Mouse (Mus musculus) liver, embryonic 16.5 days (tissue): ENCODE measurements around the gene Gm3636. TPM values are rescaled to one million over a fixed set of nuclear protein-coding genes. Genes with fewer than 3 reads are reported as not detected.
"Not testable (repeated sequence)": the region's sequence is repeated elsewhere in the genome, so short reads cannot be mapped to it uniquely, and the experiment has no call there.

Experiments
- ATAC-seq: fragments of 200-750 bp; cut with Nextera tagmentation; 2 replicates; pipeline ENCODE4 v1.8.0; 2017; ENCODE audit warnings: low read depth, mild to moderate bottlenecking, moderate number of reproducible peaks, moderate library complexity
- H3K27ac ChIP-seq: fragments of 300-500 bp; sonication (generic); 2 replicates; pipeline ENCODE4 v1.5.1; 2014; ENCODE audit warnings: mild to moderate bottlenecking, low read length
- H3K27me3 ChIP-seq: fragments of 300-500 bp; sonication (generic); 2 replicates; pipeline ENCODE4 v1.6.1; 2014; ENCODE audit warnings: low read depth, low read length, mixed read lengths; ENCODE audit not compliant: control insufficient read depth, insufficient read depth
- H3K36me3 ChIP-seq: fragments of 300-500 bp; sonication (generic); 2 replicates; pipeline ENCODE4 v1.6.1; 2014; ENCODE audit warnings: mild to moderate bottlenecking; ENCODE audit not compliant: control insufficient read depth, insufficient read depth
- H3K4me1 ChIP-seq: fragments of 300-500 bp; sonication (generic); 2 replicates; pipeline ENCODE4 v1.6.1; 2014; ENCODE audit warnings: low read depth, low read length, mixed read lengths; ENCODE audit not compliant: control insufficient read depth
- H3K4me2 ChIP-seq: fragments of 300-500 bp; sonication (generic); 2 replicates; pipeline ENCODE4 v1.6.1; 2014; ENCODE audit warnings: low read depth, low read length, mixed read lengths
- H3K4me3 ChIP-seq: fragments of 300-500 bp; sonication (generic); 2 replicates; pipeline ENCODE4 v1.5.1; 2014; ENCODE audit warnings: low read depth, mild to moderate bottlenecking, low read length
- H3K9ac ChIP-seq: fragments of 300-500 bp; sonication (generic); 2 replicates; pipeline ENCODE4 v1.6.1; 2014; ENCODE audit warnings: low read depth, low read length
- H3K9me3 ChIP-seq: fragments of 300-500 bp; sonication (generic); replicated peaks from 2 replicates; pipeline ENCODE4 v1.6.1; 2016; ENCODE audit warnings: low read length; ENCODE audit not compliant: control insufficient read depth
- WGBS: fragments of 180-500 bp; shearing (Covaris S2); extraction: QIAGEN DNeasy Blood & Tissue Kit; methylation state at CpG from one replicate; pipeline ENCODE4 v1.1.7; 2014; ENCODE audit not compliant: insufficient replicate concordance; 5-methylcytosine and 5-hydroxymethylcytosine counted together
- polyA plus RNA-seq: library from polyadenylated mRNA; unstranded; fragments of >200 nt; fragmentation: Nextera tagmentation; extraction: Ambion mirVana; gene quantifications from 2 replicates; pipeline ENCODE4 v1.2.1, GENCODE M21; 2015

Gene Gm3636
- 0.12 TPM in 1 of 2 replicates, not detected in the other for polyA plus RNA-seq

- not testable (repeated sequence) for H3K36me3 ChIP-seq, H3K4me1 ChIP-seq, ATAC-seq, H3K9me3 ChIP-seq, H3K9ac ChIP-seq, H3K27me3 ChIP-seq, H3K4me2 ChIP-seq, H3K27ac ChIP-seq, H3K4me3 ChIP-seq
- WGBS, result no CpG with 5 or more reads among the region's 2 CpGs
Measured at GRCm38 (mm10) chr14:6742232-6742631, at the start of gene Gm3636. TSS of gene Gm3636 (minus strand) at chr14:6742332.

DNA sequence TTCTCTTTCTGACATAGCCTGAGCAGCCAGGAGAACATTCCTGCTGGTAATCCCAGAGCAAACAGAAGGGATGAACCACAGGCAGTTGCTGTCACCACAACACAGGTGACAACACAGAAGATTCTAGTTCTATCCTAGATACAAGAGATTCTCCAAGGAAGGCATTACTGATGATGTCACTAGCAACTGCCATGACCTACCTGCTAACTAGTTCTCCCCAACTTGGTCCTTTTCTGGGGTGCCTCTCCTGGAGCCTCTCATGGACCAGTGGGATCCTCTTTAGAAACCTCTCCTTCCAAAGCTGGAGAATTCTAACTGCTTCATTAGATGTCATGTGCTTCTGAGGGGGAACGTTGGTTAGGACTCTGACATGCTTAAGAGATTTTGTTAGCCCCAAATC, 32.2 kb upstream of the Gm3636 start, which contains the start of gene Gm8362:
Gm8362 (minus strand) TSS at position 101 of the 400 bp plus-strand sequence.
- not testable (repeated sequence) for H3K4me1 ChIP-seq, ATAC-seq, H3K9ac ChIP-seq, H3K4me3 ChIP-seq, H3K36me3 ChIP-seq, H3K9me3 ChIP-seq, H3K27me3 ChIP-seq, H3K27ac ChIP-seq, H3K4me2 ChIP-seq
- no CpG with 5 or more reads among the region's 1 CpGs for whole genome bisulfite sequencing

DNA sequence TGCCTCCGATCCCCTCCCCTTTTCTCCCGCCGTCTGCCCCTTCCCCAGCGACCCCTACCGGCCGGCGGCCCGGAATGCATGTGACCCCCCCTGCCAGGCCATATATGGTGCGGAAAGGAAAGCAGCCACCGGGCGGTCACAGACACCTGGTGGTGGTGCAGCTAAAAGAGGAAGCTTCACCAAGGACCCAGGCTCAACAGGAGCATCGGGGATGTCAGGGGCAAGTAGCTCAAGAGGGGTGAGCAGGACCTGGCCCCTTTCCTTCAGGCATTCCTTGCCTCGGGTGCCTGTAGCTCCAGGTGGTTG, 15.1 kb upstream of the Gm3636 start:
- not testable (repeated sequence) for H3K36me3 ChIP-seq, H3K27ac ChIP-seq, H3K4me3 ChIP-seq, H3K4me1 ChIP-seq, H3K27me3 ChIP-seq, H3K9me3 ChIP-seq, ATAC-seq, H3K4me2 ChIP-seq, H3K9ac ChIP-seq
- 0% methylated on average over 4 of the region's 13 CpGs for WGBS

DNA sequence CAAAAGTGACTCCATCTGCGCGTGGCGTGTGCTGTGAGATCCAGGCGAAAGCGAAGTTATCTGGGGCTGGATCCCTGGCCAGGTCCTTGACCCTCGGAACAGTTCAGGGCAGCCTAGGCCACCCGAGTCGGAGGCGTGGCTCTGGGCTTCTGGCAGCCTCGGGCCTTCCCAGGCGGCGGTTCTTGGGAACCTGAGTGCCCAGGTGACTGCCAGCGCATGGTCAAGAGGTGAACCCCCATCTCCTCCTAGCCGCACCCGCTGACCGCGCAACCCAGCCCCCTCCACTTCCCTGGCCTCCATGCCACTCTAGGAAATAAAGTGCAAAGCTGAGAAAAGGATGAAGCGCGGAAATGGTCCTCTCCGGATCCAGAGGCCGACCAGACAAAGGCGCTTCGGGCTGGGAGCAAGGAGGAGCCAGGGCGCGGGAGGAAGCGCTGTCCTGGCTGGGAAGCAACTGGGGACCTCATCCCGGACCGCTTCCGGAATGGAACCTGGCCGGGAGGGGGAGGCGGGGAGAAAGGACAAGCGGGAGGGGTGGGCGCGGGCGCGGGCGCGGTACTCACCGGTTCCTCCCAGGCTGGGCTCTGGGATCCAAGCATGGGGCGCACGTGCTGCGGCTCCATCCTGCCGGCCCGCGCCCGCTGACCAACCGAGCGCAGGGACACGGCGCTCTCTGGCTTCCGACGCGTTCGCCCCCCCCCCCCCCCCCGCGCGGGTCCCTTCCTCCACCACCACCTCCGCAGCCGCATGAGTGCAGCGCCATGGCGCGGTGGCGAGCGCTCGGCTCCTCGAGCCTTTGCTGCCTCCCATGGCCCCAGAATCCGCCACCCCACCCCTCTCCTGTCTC, 14.5 kb upstream of the Gm3636 start:
- not testable (repeated sequence) for H3K27ac ChIP-seq, H3K4me3 ChIP-seq, H3K4me2 ChIP-seq, H3K4me1 ChIP-seq, ATAC-seq, H3K9me3 ChIP-seq, H3K27me3 ChIP-seq, H3K36me3 ChIP-seq, H3K9ac ChIP-seq
- 2% methylated on average over 15 of the region's 67 CpGs for WGBS

- not testable (repeated sequence) for H3K4me1 ChIP-seq, H3K9ac ChIP-seq, ATAC-seq, H3K36me3 ChIP-seq, H3K27me3 ChIP-seq, H3K27ac ChIP-seq, H3K4me3 ChIP-seq, H3K9me3 ChIP-seq, H3K4me2 ChIP-seq
- WGBS, result no CpG with 5 or more reads among the region's 2 CpGs
Measured at GRCm38 (mm10) chr14:6720151-6720550, 22.0 kb downstream of the Gm3636 start, which contains the start of gene Gm8050. TSS of gene Gm8050 (minus strand) at chr14:6720251.

Other genes with a start within 250 kb of the Gm3636 start
- gene Gm8356, start 205.0 kb downstream of the Gm3636 start, polyA plus RNA-seq, result not detected in 2 replicates
- not detected in 2 replicates for gene Gm3629, start 151.7 kb downstream of the Gm3636 start, polyA plus RNA-seq
- not detected in 2 replicates for gene Gm3460, start 119.9 kb downstream of the Gm3636 start, polyA plus RNA-seq
- not detected in 2 replicates for gene Gm10251, start 58.2 kb downstream of the Gm3636 start, polyA plus RNA-seq
- gene Gm8050, start 22.1 kb downstream of the Gm3636 start, polyA plus RNA-seq, result not detected in 2 replicates
- gene Gm8362, start 32.1 kb upstream of the Gm3636 start, polyA plus RNA-seq, result not detected in 2 replicates
- not detected in 2 replicates for gene Gm3642, start 98.0 kb upstream of the Gm3636 start, polyA plus RNA-seq
- gene Gm3667, start 147.6 kb upstream of the Gm3636 start, polyA plus RNA-seq, result not detected in 2 replicates
- gene Gm6356, start 231.5 kb upstream of the Gm3636 start, polyA plus RNA-seq, result not detected in 2 replicates